Mouse (Mus musculus): ENCODE data around the gene Plgrkt. TPM values are rescaled to one million over a fixed set of nuclear protein-coding genes. Genes with fewer than 3 reads are reported as not detected.
"Not testable (repeated sequence)": the region's sequence is repeated elsewhere in the genome, so short reads cannot be mapped to it uniquely, and the experiment has no call there.

Gene Plgrkt
- 75.7 and 132 TPM in 2 replicates for polyA plus RNA-seq (2015; fragmentation: Nextera tagmentation; extraction: Ambion mirVana)

- H3K27ac ChIP-seq (replicated peaks), result no peak within 1 kb of the TSS
- 5% methylated on average over 26 of the region's 26 CpGs for WGBS
- ATAC-seq (ENCODE audit: low FRiP score), result peak; percentile 67; the same call in 1 of the 2 replicates
Measured at GRCm38 (mm10) chr19:29366969-29367622, at the start of gene Plgrkt, which contains the start of gene Cd274. Gene Plgrkt (minus strand): TSS chr19:29367390. Gene Cd274 (plus strand): TSS chr19:29367455.

GRCm38 (mm10) chr19:29416393-29416902 lies 49.3 kb upstream of the Plgrkt start:
- H3K4me1 ChIP-seq, result no peaks in the 10 kb centered on the region
- 80% methylated on average over 3 of the region's 3 CpGs for WGBS
- no peak for ATAC-seq (ENCODE audit: low FRiP score)

More at GRCm38 (mm10) chr19:29366969-29367622, at the start of gene Plgrkt, which contains the start of gene Cd274:
- peak within 1 kb of the TSS; percentile 90 for H3K4me2 ChIP-seq
- no peaks in the 10 kb centered on the region for H3K9me3 ChIP-seq (replicated peaks)
- peaks cover 16% of the 10 kb centered on the region for H3K4me1 ChIP-seq
- peak within 1 kb of the TSS; percentile 50 for H3K9ac ChIP-seq (replicated peaks)
- H3K36me3 ChIP-seq, result no peaks in the 10 kb centered on the region
- H3K27me3 ChIP-seq (replicated peaks), result no peaks in the 10 kb centered on the region
- peak within 1 kb of the TSS; percentile 42 for H3K4me3 ChIP-seq (replicated peaks)

GRCm38 (mm10) chr19:29414917-29415316 lies 47.7 kb upstream of the Plgrkt start:
- not testable (repeated sequence) for ATAC-seq (ENCODE audit: low FRiP score)

More at GRCm38 (mm10) chr19:29416393-29416902, 49.3 kb upstream of the Plgrkt start:
- H3K36me3 ChIP-seq, result no peaks in the 10 kb centered on the region
- H3K27ac ChIP-seq (replicated peaks), result no peak overlapping the region
- no peak overlapping the region for H3K4me3 ChIP-seq (replicated peaks)
- H3K27me3 ChIP-seq (replicated peaks), result no peaks in the 10 kb centered on the region
- no peak overlapping the region for H3K9ac ChIP-seq (replicated peaks)
- no peaks in the 10 kb centered on the region for H3K9me3 ChIP-seq (replicated peaks)
- no peak overlapping the region for H3K4me2 ChIP-seq

GRCm38 (mm10) chr19:29414513-29414912 lies 47.3 kb upstream of the Plgrkt start:
- Histone ChIP-seq H3K4me2 (no peak overlapping the region), H3K36me3 (no peaks in the 10 kb centered on the region), H3K9ac (replicated peaks) (no peak overlapping the region), H3K27me3 (replicated peaks) (no peaks in the 10 kb centered on the region), H3K4me1 (no peaks in the 10 kb centered on the region), H3K27ac (replicated peaks) (no peak overlapping the region), H3K4me3 (replicated peaks) (no peak overlapping the region), H3K9me3 (replicated peaks) (no peaks in the 10 kb centered on the region)
- ATAC-seq (ENCODE audit: low FRiP score), result no peak
- 82% methylated on average over 3 of the region's 3 CpGs for WGBS

More at GRCm38 (mm10) chr19:29414917-29415316, 47.7 kb upstream of the Plgrkt start:
- H3K27me3 ChIP-seq (replicated peaks); H3K9ac ChIP-seq (replicated peaks); H3K9me3 ChIP-seq (replicated peaks); H3K4me3 ChIP-seq (replicated peaks); H3K27ac ChIP-seq (replicated peaks); H3K4me2 ChIP-seq; H3K36me3 ChIP-seq; H3K4me1 ChIP-seq: not testable (repeated sequence)

- H3K27ac ChIP-seq (replicated peaks), result no peak overlapping the region
- no peaks in the 10 kb centered on the region for H3K9me3 ChIP-seq (replicated peaks)
- WGBS, result 62% methylated on average over 6 of the region's 6 CpGs
- no peak overlapping the region for H3K4me2 ChIP-seq
- no peak for ATAC-seq (ENCODE audit: low FRiP score)
- H3K27me3 ChIP-seq (replicated peaks), result no peaks in the 10 kb centered on the region
- no peaks in the 10 kb centered on the region for H3K36me3 ChIP-seq
- H3K4me3 ChIP-seq (replicated peaks), result no peak overlapping the region
- no peak overlapping the region for H3K9ac ChIP-seq (replicated peaks)
- H3K4me1 ChIP-seq, result no peaks in the 10 kb centered on the region
Measured at GRCm38 (mm10) chr19:29412476-29413420, 45.6 kb upstream of the Plgrkt start.

- ATAC-seq (ENCODE audit: low FRiP score), result no peak
- H3K9me3 ChIP-seq (replicated peaks), result no peaks in the 10 kb centered on the region
- 87% methylated on average over 4 of the region's 4 CpGs for WGBS
Measured at GRCm38 (mm10) chr19:29410619-29411018, 43.4 kb upstream of the Plgrkt start, which contains the start of gene Pdcd1lg2. Gene Pdcd1lg2 (plus strand): TSS chr19:29410919.

GRCm38 (mm10) chr19:29406042-29407017 lies 39.1 kb upstream of the Plgrkt start:
- Histone ChIP-seq H3K9ac (replicated peaks) (no peak overlapping the region), H3K36me3 (no peaks in the 10 kb centered on the region), H3K27ac (replicated peaks) (no peak overlapping the region), H3K27me3 (replicated peaks) (no peaks in the 10 kb centered on the region), H3K4me2 (no peak overlapping the region), H3K9me3 (replicated peaks) (no peaks in the 10 kb centered on the region), H3K4me3 (replicated peaks) (no peak overlapping the region), H3K4me1 (peaks cover 6% of the 10 kb centered on the region; the same call in 1 of the 2 replicates)
- 89% methylated on average over 18 of the region's 18 CpGs for WGBS
- ATAC-seq (ENCODE audit: low FRiP score), result no peak

More at GRCm38 (mm10) chr19:29410619-29411018, 43.4 kb upstream of the Plgrkt start, which contains the start of gene Pdcd1lg2:
- no peak within 1 kb of the TSS for H3K9ac ChIP-seq (replicated peaks)
- no peak within 1 kb of the TSS for H3K27ac ChIP-seq (replicated peaks)
- H3K4me1 ChIP-seq, result no peaks in the 10 kb centered on the region
- no peak within 1 kb of the TSS for H3K4me2 ChIP-seq
- no peaks in the 10 kb centered on the region for H3K27me3 ChIP-seq (replicated peaks)
- no peak within 1 kb of the TSS for H3K4me3 ChIP-seq (replicated peaks)
- no peaks in the 10 kb centered on the region for H3K36me3 ChIP-seq

- ATAC-seq (ENCODE audit: low FRiP score), result no peak
- 38% methylated on average over 2 of the region's 2 CpGs for WGBS
Measured at GRCm38 (mm10) chr19:29405388-29405787, 38.2 kb upstream of the Plgrkt start.

GRCm38 (mm10) chr19:29403251-29403650 lies 36.1 kb upstream of the Plgrkt start:
- no peak for ATAC-seq (ENCODE audit: low FRiP score)

More at GRCm38 (mm10) chr19:29405388-29405787, 38.2 kb upstream of the Plgrkt start:
- Histone ChIP-seq H3K27ac (replicated peaks) (no peak overlapping the region), H3K4me3 (replicated peaks) (no peak overlapping the region), H3K4me2 (no peak overlapping the region), H3K9ac (replicated peaks) (no peak overlapping the region), H3K9me3 (replicated peaks) (no peaks in the 10 kb centered on the region), H3K27me3 (replicated peaks) (no peaks in the 10 kb centered on the region), H3K36me3 (no peaks in the 10 kb centered on the region), H3K4me1 (peaks cover 6% of the 10 kb centered on the region; the same call in 1 of the 2 replicates)

GRCm38 (mm10) chr19:29402621-29403020 lies 35.4 kb upstream of the Plgrkt start:
- H3K9me3 ChIP-seq (replicated peaks), result no peaks in the 10 kb centered on the region
- 91% methylated on average over 4 of the region's 4 CpGs for WGBS
- peaks cover 6% of the 10 kb centered on the region; the same call in 1 of the 2 replicates for H3K4me1 ChIP-seq
- no peak overlapping the region for H3K4me3 ChIP-seq (replicated peaks)
- H3K4me2 ChIP-seq, result no peak overlapping the region
- H3K36me3 ChIP-seq, result no peaks in the 10 kb centered on the region
- H3K27me3 ChIP-seq (replicated peaks), result no peaks in the 10 kb centered on the region
- no peak overlapping the region for H3K27ac ChIP-seq (replicated peaks)
- ATAC-seq (ENCODE audit: low FRiP score), result no peak
- no peak overlapping the region for H3K9ac ChIP-seq (replicated peaks)

More at GRCm38 (mm10) chr19:29403251-29403650, 36.1 kb upstream of the Plgrkt start:
- Histone ChIP-seq H3K4me1 (peaks cover 6% of the 10 kb centered on the region; the same call in 1 of the 2 replicates), H3K36me3 (no peaks in the 10 kb centered on the region), H3K27me3 (replicated peaks) (no peaks in the 10 kb centered on the region), H3K27ac (replicated peaks) (no peak overlapping the region), H3K4me2 (no peak overlapping the region), H3K4me3 (replicated peaks) (no peak overlapping the region), H3K9me3 (replicated peaks) (no peaks in the 10 kb centered on the region), H3K9ac (replicated peaks) (no peak overlapping the region)
- WGBS, result 91% methylated on average over 4 of the region's 4 CpGs

Data from neural tube, embryonic 15.5 days (tissue).